Mouse (Mus musculus) stomach, postnatal 0 days (tissue): ENCODE measurements around the gene Sestd1.

Experiments
- CTCF ChIP-seq: IDR thresholded peaks from 2 replicates; pipeline ENCODE4 v1.5.1; 2016; ENCODE audit warnings: antibody characterized with exemption, low read depth, mild to moderate bottlenecking, moderate library complexity
- EP300 ChIP-seq: optimal IDR thresholded peaks from 2 replicates; pipeline ENCODE3; 2016; ENCODE audit warnings: antibody characterized with exemption

DNA sequence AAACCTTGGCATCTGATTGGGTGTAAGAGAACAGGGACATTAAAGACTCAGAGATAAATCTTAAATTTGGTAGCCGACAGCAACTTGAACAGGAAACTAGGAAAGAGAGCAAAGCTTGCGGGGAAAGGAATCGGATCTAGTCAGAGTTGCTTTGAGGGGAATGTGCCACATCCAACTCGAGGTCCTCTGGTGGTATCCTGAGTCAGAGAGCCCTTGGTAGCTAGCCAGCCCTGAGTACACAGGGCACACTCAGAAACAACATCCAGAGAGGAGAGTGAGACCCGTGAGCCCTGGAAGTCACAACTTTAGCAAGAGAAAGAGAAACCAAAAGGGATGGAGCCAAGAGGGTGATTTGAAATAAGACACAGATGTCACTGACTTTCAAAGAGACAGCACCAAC, 85.3 kb downstream of the Sestd1 start:
- TF ChIP-seq EP300 (no peak), CTCF (no peak)
